Mouse (Mus musculus) ES-E14 (cell line): Measurements from ENCODE around the gene Pctp. TPM values are rescaled to one million over a fixed set of nuclear protein-coding genes. Genes with fewer than 3 reads are reported as not detected.

Experiments
- DNase-seq: peaks from one replicate; pipeline ENCODE4 v3.0.0-alpha.2; 2013; ENCODE audit warnings: low read depth, low spot score
- H3K27ac ChIP-seq: 2 replicates; pipeline ENCODE4 v1.5.1; 2012; ENCODE audit warnings: low read depth, mild to moderate bottlenecking, low read length, moderate library complexity, mixed read lengths; ENCODE audit not compliant: poor library complexity, insufficient read depth, severe bottlenecking
- H3K36me3 ChIP-seq: 2 replicates; pipeline ENCODE4 v1.6.1; 2012; ENCODE audit warnings: mild to moderate bottlenecking, low read length, moderate library complexity, mixed read lengths; ENCODE audit not compliant: control insufficient read depth, poor library complexity, insufficient read depth, severe bottlenecking
- H3K4me1 ChIP-seq, 2 experiments: fragments of 150-350 bp in 1 of 2; sonication (generic) in 1 of 2; 2 replicates each; pipeline ENCODE4 v1.6.1; 2012; ENCODE audit warnings: low read length in 2 of 2, mild to moderate bottlenecking in 1 of 2, mixed read lengths in 1 of 2; ENCODE audit not compliant: control insufficient read depth in 2 of 2, insufficient read depth in 2 of 2, poor library complexity in 1 of 2
- H3K4me3 ChIP-seq, 2 experiments: fragments of 150-350 bp in 1 of 2; sonication (generic) in 1 of 2; 2 replicates each; pipeline ENCODE4 v1.5.1; 2012; ENCODE audit warnings: low read length in 2 of 2, low read depth in 1 of 2, mild to moderate bottlenecking in 1 of 2, mixed read lengths in 1 of 2; ENCODE audit not compliant: insufficient read depth in 1 of 2, poor library complexity in 1 of 2, severe bottlenecking in 1 of 2
- H3K9ac ChIP-seq: 2 replicates; pipeline ENCODE4 v1.6.1; 2012; ENCODE audit warnings: low read depth, mild to moderate bottlenecking, low read length, mixed read lengths; ENCODE audit not compliant: poor library complexity, insufficient read depth, severe bottlenecking
- H3K9me3 ChIP-seq: fragments of 150-350 bp; sonication (generic); 2 replicates; pipeline ENCODE4 v1.6.1; 2012; ENCODE audit warnings: low read depth, mild to moderate bottlenecking, low read length; ENCODE audit not compliant: control insufficient read depth, insufficient read depth
- CHD2 ChIP-seq: IDR thresholded peaks from 2 replicates; pipeline ENCODE4 v1.6.1; 2014; ENCODE audit warnings: mild to moderate bottlenecking, low read depth, low read length, inconsistent platforms
- HCFC1 ChIP-seq: IDR thresholded peaks from 2 replicates; pipeline ENCODE4 v1.6.1; 2012; ENCODE audit warnings: low read length, inconsistent platforms, borderline replicate concordance; ENCODE audit not compliant: insufficient read depth
- MAFK ChIP-seq: IDR thresholded peaks from 2 replicates; pipeline ENCODE4 v1.6.1; 2014; ENCODE audit warnings: mild to moderate bottlenecking, low read depth, low read length, inconsistent platforms; ENCODE audit not compliant: insufficient read depth
- ZC3H11A ChIP-seq: IDR thresholded peaks from 2 replicates; pipeline ENCODE4 v1.6.1; 2012; ENCODE audit warnings: low read depth, mild to moderate bottlenecking, inconsistent platforms, low read length, borderline replicate concordance
- ZNF384 ChIP-seq: IDR thresholded peaks from 2 replicates; pipeline ENCODE4 v1.6.1; 2012; ENCODE audit warnings: low read depth, low read length, inconsistent platforms
- in situ Hi-C, 2 experiments: fragments of 600-800 bp; cut with MboI; formaldehyde crosslinking; loops; one replicate each; pipeline ENCODE4 v1.15.1; 2025; ENCODE audit warnings: low sequenced_read_pairs in 2 of 2, inconsistent platforms in 1 of 2; ENCODE audit not compliant: unreplicated experiment in 2 of 2
- total RNA-seq: library from RNA; depleted of rRNA; stranded (reverse); fragments of 300-350 nt; gene quantifications from 2 replicates; pipeline ENCODE4 v1.2.3, GENCODE M21; 2012; rRNA removed

The Pctp gene
- 2.3 and 4.2 TPM in 2 replicates for total RNA-seq

DNA sequence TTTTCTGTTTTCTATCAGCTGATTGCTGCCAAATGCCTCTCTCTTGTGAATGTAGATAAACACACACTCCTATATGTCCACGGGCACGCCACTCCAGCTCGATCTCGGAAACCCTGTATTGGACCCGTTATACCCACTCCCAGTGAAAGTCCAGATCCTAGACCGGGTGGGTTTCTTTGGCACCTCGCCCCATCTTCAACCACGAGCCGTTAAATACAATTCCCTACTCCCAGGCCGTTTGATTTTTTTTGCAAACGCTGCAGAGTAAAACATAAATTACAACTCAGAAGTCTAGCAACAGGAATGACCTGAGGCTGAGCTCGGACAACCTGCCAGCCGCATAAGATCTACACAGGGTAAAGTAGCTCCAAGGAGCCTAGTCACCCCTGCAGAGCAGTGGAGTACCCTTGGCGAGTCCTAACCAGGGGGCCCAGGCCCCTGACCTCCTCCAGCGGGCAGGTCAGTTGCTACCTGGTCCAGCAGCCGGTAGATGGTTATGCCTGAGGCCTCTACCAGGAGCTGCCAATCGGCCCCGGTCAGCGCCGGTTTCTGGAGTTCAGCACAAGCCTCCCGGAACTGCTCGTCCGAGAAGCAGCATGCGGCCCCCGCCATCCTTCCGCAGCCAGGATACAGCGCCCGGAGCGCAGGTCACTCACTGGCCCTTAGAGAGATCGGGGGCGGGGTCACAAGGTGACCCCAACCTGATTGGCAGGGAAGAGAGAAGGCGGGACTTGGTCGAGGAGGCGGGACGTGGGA is at the start of gene Pctp:
Pctp (minus strand) TSS at position 664 of the 756 bp plus-strand sequence.
- no peaks in the 10 kb centered on the region for H3K36me3 ChIP-seq
- H3K4me3 ChIP-seq, result peak within 1 kb of the TSS; percentile 91 to 93
- peaks cover 0 to 2% of the 10 kb centered on the region in 2 experiments; a peak in 1 of 4 replicates for H3K4me1 ChIP-seq
- no peak within 1 kb of the TSS for H3K27ac ChIP-seq
- TF ChIP-seq CHD2 (no peak), MAFK (no peak), HCFC1 (no peak)
- DNase-seq, result peak; percentile 82
- H3K9me3 ChIP-seq, result no peaks in the 10 kb centered on the region
- in situ Hi-C loops, result no loop called here
- peak within 1 kb of the TSS; percentile 87 for H3K9ac ChIP-seq

DNA sequence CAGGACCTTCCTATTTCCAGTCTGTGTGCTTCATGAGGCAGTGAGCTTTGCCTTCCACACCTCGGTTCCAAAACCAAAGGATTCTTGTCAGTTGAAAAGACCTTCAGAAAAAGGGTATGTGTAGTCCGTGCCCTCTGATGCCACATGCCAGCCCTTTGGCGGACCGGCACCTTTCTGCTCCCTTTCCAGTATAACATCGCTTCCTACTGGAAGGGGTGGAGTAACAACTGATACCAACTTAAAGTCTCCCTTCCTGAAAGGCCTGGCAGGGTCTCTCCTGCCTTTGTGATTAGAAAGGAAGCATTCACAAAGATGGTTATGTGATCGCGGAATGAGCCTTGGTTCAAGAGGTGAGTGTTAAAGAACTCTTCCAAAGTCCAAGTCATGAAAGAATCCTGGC is 47.3 kb upstream of the Pctp start:
- H3K27ac ChIP-seq, result no peak overlapping the region
- no peak for TF ChIP-seq ZC3H11A
- no peak for TF ChIP-seq CHD2
- no peak for TF ChIP-seq ZNF384
- no peak for TF ChIP-seq MAFK
- TF ChIP-seq HCFC1, result no peak
- no peaks in the 10 kb centered on the region for H3K4me1 ChIP-seq
- in situ Hi-C loops, result no loop called here
- H3K36me3 ChIP-seq, result no peaks in the 10 kb centered on the region
- H3K4me3 ChIP-seq, result no peak overlapping the region
- no peak for DNase-seq
- H3K9me3 ChIP-seq, result no peaks in the 10 kb centered on the region
- H3K9ac ChIP-seq, result no peak overlapping the region

DNA sequence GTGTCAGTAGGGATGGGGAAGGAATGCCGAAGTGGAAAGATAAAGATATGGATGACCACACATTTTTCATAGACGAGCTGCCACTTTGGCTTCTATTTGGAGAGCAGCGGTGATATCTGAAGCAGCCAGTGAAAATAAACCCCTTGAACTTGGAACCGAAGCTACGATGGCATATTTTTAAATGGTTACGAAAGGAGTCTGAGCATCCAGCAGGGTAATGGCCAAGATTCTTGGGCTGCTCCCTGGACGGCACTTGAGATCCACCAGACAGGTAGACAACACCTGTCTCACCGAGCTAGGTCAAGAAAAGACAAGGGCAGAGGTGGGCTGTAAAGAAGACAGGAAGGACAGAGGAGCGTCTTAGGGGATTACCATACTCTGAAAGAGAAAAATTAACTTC is 44.6 kb upstream of the Pctp start:
- no peak overlapping the region for H3K9ac ChIP-seq
- no peaks in the 10 kb centered on the region for H3K36me3 ChIP-seq
- H3K9me3 ChIP-seq, result no peaks in the 10 kb centered on the region
- in situ Hi-C loops, result loop anchor here in 1 of 2 experiments (10.0 kb wide), 1 partner anchor 118 kb away; no protein-coding TSS in a partner anchor
- no peaks in the 10 kb centered on the region for H3K4me1 ChIP-seq
- TF ChIP-seq CHD2 (no peak), MAFK (no peak), ZC3H11A (no peak), ZNF384 (no peak), HCFC1 (no peak)
- H3K4me3 ChIP-seq, result no peak overlapping the region
- DNase-seq, result no peak
- no peak overlapping the region for H3K27ac ChIP-seq

DNA sequence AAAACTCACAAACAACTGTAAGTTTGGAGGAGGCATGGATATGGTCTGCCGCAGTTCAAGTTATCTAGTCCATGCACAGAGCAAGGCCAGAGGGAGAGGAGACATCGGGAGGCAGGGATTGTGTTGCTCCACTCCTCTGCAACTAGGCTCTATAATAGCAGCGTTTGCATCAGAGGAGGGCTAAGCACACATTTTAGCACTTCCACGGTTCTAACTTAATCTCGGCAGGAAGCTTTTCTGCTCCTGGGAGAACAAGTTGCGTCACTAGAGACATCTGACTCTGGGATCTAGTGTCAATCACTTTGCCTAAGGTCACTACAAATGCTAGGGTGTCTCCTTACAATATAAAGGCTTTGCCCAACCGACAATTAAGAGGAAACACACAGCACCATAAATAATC is 43.5 kb upstream of the Pctp start:
- H3K9ac ChIP-seq, result no peak overlapping the region
- no peaks in the 10 kb centered on the region for H3K36me3 ChIP-seq
- no peak overlapping the region for H3K4me3 ChIP-seq
- no peak overlapping the region for H3K27ac ChIP-seq
- TF ChIP-seq HCFC1 (no peak), ZNF384 (no peak), CHD2 (no peak), MAFK (no peak)
- in situ Hi-C loops, result loop anchor here in 1 of 2 experiments (10.0 kb wide), 1 partner anchor 119 kb away; no protein-coding TSS in a partner anchor
- no peak for DNase-seq
- H3K4me1 ChIP-seq, result no peaks in the 10 kb centered on the region
- H3K9me3 ChIP-seq, result no peaks in the 10 kb centered on the region

DNA sequence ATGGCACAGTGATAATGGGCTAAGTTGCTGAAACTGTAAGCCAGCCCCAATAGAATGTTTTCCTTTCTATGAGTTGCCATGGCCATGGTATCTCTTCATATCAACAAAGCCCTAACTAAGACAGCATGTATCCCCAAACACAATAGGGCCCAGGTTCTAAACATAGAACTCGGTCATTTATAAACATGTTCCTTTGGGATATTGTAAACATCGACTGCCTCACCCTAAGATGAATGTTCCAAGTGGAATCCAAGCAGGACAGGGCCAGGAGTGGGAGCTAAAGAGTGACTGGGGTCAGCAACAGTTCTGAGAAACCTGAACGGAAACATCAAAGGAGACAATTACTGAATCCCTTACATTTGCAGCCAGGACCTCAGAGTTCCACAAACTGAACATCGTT is 41.8 kb upstream of the Pctp start:
- Histone ChIP-seq H3K4me1 (no peaks in the 10 kb centered on the region), H3K27ac (no peak overlapping the region), H3K9ac (no peak overlapping the region), H3K9me3 (no peaks in the 10 kb centered on the region), H3K4me3 (no peak overlapping the region), H3K36me3 (no peaks in the 10 kb centered on the region)
- in situ Hi-C loops, result loop anchor here in 1 of 2 experiments (10.0 kb wide), 1 partner anchor 120 kb away; no protein-coding TSS in a partner anchor
- TF ChIP-seq CHD2 (no peak), ZNF384 (no peak), MAFK (no peak), HCFC1 (no peak), ZC3H11A (no peak)
- DNase-seq, result no peak
